8 mouse cellular contexts compared by ENCODE assay signal in the genomic region with DNA sequence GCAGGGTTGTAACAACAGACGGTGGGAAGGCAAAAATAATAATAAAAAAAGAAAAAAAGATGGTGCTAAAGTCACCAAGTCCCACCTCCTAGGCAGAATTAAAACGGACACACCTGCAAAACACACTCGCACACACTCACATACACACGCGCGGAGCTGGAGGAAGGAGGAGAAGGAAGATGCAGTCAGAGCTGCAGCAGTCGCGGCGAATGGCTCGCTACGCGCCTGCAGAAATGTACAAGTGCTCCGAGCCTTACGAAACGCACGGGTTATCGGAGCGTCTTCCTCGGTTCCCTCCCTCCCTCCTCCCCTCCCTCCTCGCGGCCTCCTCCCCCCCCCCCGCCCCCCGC.
DNase-seq lines count a peak whose midpoint lies in the region; ATAC-seq and TF ChIP-seq lines count a peak whose summit lies in the region.

No protein-coding gene starts in this region.

- DNase-seq in kidney, postnatal 0 days (ENCODE audit: low spot score), result peak; percentile 24
- no peak for DNase-seq in kidney, adult 11 months
- peak; percentile 2 for DNase-seq in c-Kit-positive CD71-positive TER-119-negative erythroid progenitor cells, embryonic 14.5 days (ENCODE audit: low read depth)
- peak; percentile 43 for DNase-seq in limb, embryonic 11.5 days (ENCODE audit: low spot score)
- DNase-seq in neural tube, embryonic 10.5 days (ENCODE audit: extremely low spot score, low spot score), result peak; percentile 60
- DNase-seq in spleen, postnatal 10 days (ENCODE audit: low spot score in 2 of 2), result no peak

- peak overlapping the region; percentile 46 for H3K4me3 ChIP-seq in kidney, postnatal 0 days (replicated peaks; ENCODE audit: low read depth, low read length)
- peak overlapping the region; percentile 65 for H3K4me3 ChIP-seq in forebrain, embryonic 15.5 days
- H3K4me3 ChIP-seq in limb, embryonic 11.5 days (ENCODE audit: low read depth, low read length), result peak overlapping the region; percentile 28

- ATAC-seq in kidney, postnatal 0 days (replicated peaks; ENCODE audit: low FRiP score, low read depth), result 0 out of 2 replicates have a peak, but pooled peaks have one; percentile 7
- peak; percentile 82 for ATAC-seq in forebrain, embryonic 15.5 days (replicated peaks)
- no peak for ATAC-seq in limb, embryonic 11.5 days (ENCODE audit: insufficient number of reproducible peaks, low FRiP score, low TSS enrichment, low read depth)
- no peak for ATAC-seq in activated CD4-positive, CD25-positive, alpha-beta regulatory T cell, adult 4 months

- peaks cover 42% of the 10 kb centered on the region for H3K27me3 ChIP-seq in kidney, postnatal 0 days (ENCODE audit: insufficient read depth, low read length)
- H3K27me3 ChIP-seq in forebrain, embryonic 15.5 days, result no peaks in the 10 kb centered on the region
- H3K27me3 ChIP-seq in limb, embryonic 11.5 days (ENCODE audit: control insufficient read depth, insufficient read depth, low read length), result peaks cover 81% of the 10 kb centered on the region

- H3K4me2 ChIP-seq in kidney, postnatal 0 days (ENCODE audit: low read length), result peak overlapping the region; percentile 83
- peak overlapping the region; percentile 68 for H3K4me2 ChIP-seq in forebrain, embryonic 15.5 days (replicated peaks)
- H3K4me2 ChIP-seq in limb, embryonic 11.5 days (ENCODE audit: low read depth, severe bottlenecking), result peak overlapping the region; percentile 76

- TF ChIP-seq CTCF in kidney, postnatal 0 days (IDR thresholded peaks at IDR 0.05; ENCODE audit: low read depth), result no peak

- H3K36me3 ChIP-seq in kidney, postnatal 0 days (ENCODE audit: insufficient read depth, low read length), result no peaks in the 10 kb centered on the region
- no peaks in the 10 kb centered on the region for H3K36me3 ChIP-seq in forebrain, embryonic 15.5 days
- no peaks in the 10 kb centered on the region for H3K36me3 ChIP-seq in limb, embryonic 11.5 days (ENCODE audit: control insufficient read depth, insufficient read depth, low read length)

- no peak overlapping the region for H3K27ac ChIP-seq in kidney, postnatal 0 days
- H3K27ac ChIP-seq in forebrain, embryonic 15.5 days (replicated peaks), result peak overlapping the region; percentile 96
- no peak overlapping the region for H3K27ac ChIP-seq in limb, embryonic 11.5 days (replicated peaks; ENCODE audit: low read depth, low read length)

- peaks cover 4% of the 10 kb centered on the region; the same call in 1 of the 2 replicates for H3K4me1 ChIP-seq in kidney, postnatal 0 days (replicated peaks; ENCODE audit: insufficient read depth, low read length)
- H3K4me1 ChIP-seq in forebrain, embryonic 15.5 days, result peaks cover 48% of the 10 kb centered on the region
- H3K4me1 ChIP-seq in limb, embryonic 11.5 days (ENCODE audit: control insufficient read depth, insufficient read depth, low read length), result peaks cover 2% of the 10 kb centered on the region; the same call in 1 of the 2 replicates

- 0% methylated on average over 18 of the region's 23 CpGs for WGBS in kidney, postnatal 0 days
- under 1% methylated on average over 19 of the region's 23 CpGs for WGBS in forebrain, embryonic 15.5 days
- WGBS in limb, embryonic 11.5 days, result 1% methylated on average over 20 of the region's 23 CpGs

- no peak overlapping the region for H3K9ac ChIP-seq in kidney, postnatal 0 days (ENCODE audit: low read depth, low read length)
- peak overlapping the region; percentile 84 for H3K9ac ChIP-seq in forebrain, embryonic 15.5 days (replicated peaks)
- H3K9ac ChIP-seq in limb, embryonic 11.5 days (ENCODE audit: low read length), result no peak overlapping the region

- no peaks in the 10 kb centered on the region for H3K9me3 ChIP-seq in kidney, postnatal 0 days (replicated peaks; ENCODE audit: low read length)
- no peaks in the 10 kb centered on the region for H3K9me3 ChIP-seq in forebrain, embryonic 15.5 days
- no peaks in the 10 kb centered on the region for H3K9me3 ChIP-seq in limb, embryonic 11.5 days (ENCODE audit: control insufficient read depth, low read length)

Comparison
In these comparisons a context has a peak if more than half of its experiments do, and no peak if none do; other contexts are left out.
1. DNase-seq: peak in kidney, postnatal 0 days (single experiment), c-Kit-positive CD71-positive TER-119-negative erythroid progenitor cells, embryonic 14.5 days (single experiment), limb, embryonic 11.5 days (single experiment) and neural tube, embryonic 10.5 days (single experiment); none in kidney, adult 11 months (single experiment) and spleen, postnatal 10 days (0 of 2).
2. ATAC-seq: peak in kidney, postnatal 0 days (single experiment) and forebrain, embryonic 15.5 days (single experiment); none in limb, embryonic 11.5 days (single experiment) and activated CD4-positive, CD25-positive, alpha-beta regulatory T cell, adult 4 months (single experiment).
3. Peak in every context shown above with its lines, with median percentiles within 50 percentile points of each other: H3K4me2 ChIP-seq and H3K4me3 ChIP-seq.